In genomic region chr2:170058774-170059173, GRCm38 (mm10) we compare ENCODE assay signal across 15 mouse cellular contexts.
DNase-seq lines count a peak whose midpoint lies in the region; ATAC-seq lines count a peak whose summit lies in the region.
"Had no signal": no experiment of that assay in that cellular context is flagged by ENCODE, and none has a peak within 500 bp of the region (broad histone marks: within the 10 kb centered on the region; RNA-seq: fewer than 3 reads in every experiment).

No protein-coding gene starts in this region.

- H3K4me3 ChIP-seq in forebrain, embryonic 16.5 days (replicated peaks; ENCODE audit: low read length): no peak overlapping the region
- no peak overlapping the region for H3K4me3 ChIP-seq in forebrain, embryonic 12.5 days (replicated peaks)
- no peak overlapping the region for H3K4me3 ChIP-seq in kidney, embryonic 15.5 days (replicated peaks)
- no peak overlapping the region for H3K4me3 ChIP-seq in neural tube, embryonic 14.5 days (ENCODE audit: low read depth, low read length)
- H3K4me3 ChIP-seq: erythroblast, embryonic 14.5 days; heart, embryonic 13.5 days; limb, embryonic 13.5 days had no signal

- intact Hi-C loops in heart, postnatal 25 days (cut with DNase I): no loop called here

- no peaks in the 10 kb centered on the region for H3K36me3 ChIP-seq in forebrain, embryonic 16.5 days (ENCODE audit: control insufficient read depth, insufficient read depth)
- no peaks in the 10 kb centered on the region for H3K36me3 ChIP-seq in forebrain, embryonic 12.5 days (replicated peaks)
- H3K36me3 ChIP-seq in kidney, embryonic 15.5 days: no peaks in the 10 kb centered on the region
- H3K36me3 ChIP-seq in neural tube, embryonic 14.5 days (ENCODE audit: control insufficient read depth, insufficient read depth, low read length): no peaks in the 10 kb centered on the region
- H3K36me3 ChIP-seq: G1E; heart, embryonic 13.5 days; limb, embryonic 13.5 days had no signal

- DNase-seq in kidney, adult 9 months: no peak
- no peak for DNase-seq in neural tube, embryonic 10.5 days (ENCODE audit: extremely low spot score, low spot score)
- DNase-seq in lung, postnatal 4 days: peak; percentile 52 to 65
- DNase-seq in heart, postnatal 25 days (ENCODE audit: low spot score): no peak
- DNase-seq: adrenal gland, postnatal 36 days; cerebellum, adult 18-20 months; thymus, postnatal 25 days had no signal

- H3K9ac ChIP-seq in forebrain, embryonic 16.5 days (replicated peaks; ENCODE audit: low read depth, low read length): no peak overlapping the region
- H3K9ac ChIP-seq in forebrain, embryonic 12.5 days: no peak overlapping the region
- H3K9ac ChIP-seq in kidney, embryonic 15.5 days: no peak overlapping the region
- H3K9ac ChIP-seq in neural tube, embryonic 14.5 days (replicated peaks; ENCODE audit: low read depth, low read length): no peak overlapping the region
- H3K9ac ChIP-seq: heart, embryonic 13.5 days; limb, embryonic 13.5 days had no signal

- peak; percentile 75 for ATAC-seq in forebrain, embryonic 16.5 days
- no peak for ATAC-seq in forebrain, embryonic 12.5 days (ENCODE audit: low FRiP score)
- no peak for ATAC-seq in kidney, embryonic 15.5 days (replicated peaks; ENCODE audit: low FRiP score)
- ATAC-seq in neural tube, embryonic 14.5 days (ENCODE audit: low read depth): peak; percentile 38; the same call in 1 of the 2 replicates

- H3K4me1 ChIP-seq in forebrain, embryonic 16.5 days (replicated peaks; ENCODE audit: control insufficient read depth, insufficient read depth, low read length): no peaks in the 10 kb centered on the region
- H3K4me1 ChIP-seq in forebrain, embryonic 12.5 days: no peaks in the 10 kb centered on the region
- H3K4me1 ChIP-seq in kidney, embryonic 15.5 days: no peaks in the 10 kb centered on the region
- H3K4me1 ChIP-seq in neural tube, embryonic 14.5 days (ENCODE audit: control insufficient read depth, insufficient read depth, low read length): no peaks in the 10 kb centered on the region
- H3K4me1 ChIP-seq: heart, embryonic 13.5 days; limb, embryonic 13.5 days had no signal

- WGBS in forebrain, embryonic 16.5 days: 61% methylated on average over 14 of the region's 14 CpGs
- 90% methylated on average over 14 of the region's 14 CpGs for WGBS in forebrain, embryonic 12.5 days
- WGBS in kidney, embryonic 15.5 days: 55% methylated on average over 14 of the region's 14 CpGs
- WGBS in neural tube, embryonic 14.5 days: 46% methylated on average over 14 of the region's 14 CpGs

- H3K27ac ChIP-seq in forebrain, embryonic 16.5 days (ENCODE audit: low read length): no peak overlapping the region
- no peak overlapping the region for H3K27ac ChIP-seq in forebrain, embryonic 12.5 days
- peak overlapping the region; percentile 23; the same call in 1 of the 2 replicates for H3K27ac ChIP-seq in kidney, embryonic 15.5 days
- no peak overlapping the region for H3K27ac ChIP-seq in neural tube, embryonic 14.5 days (ENCODE audit: low read depth, low read length)
- H3K27ac ChIP-seq: heart, embryonic 13.5 days; limb, embryonic 13.5 days had no signal

- peaks cover 5% of the 10 kb centered on the region for H3K27me3 ChIP-seq in forebrain, embryonic 16.5 days (replicated peaks; ENCODE audit: control insufficient read depth, insufficient read depth, low read length)
- no peaks in the 10 kb centered on the region for H3K27me3 ChIP-seq in forebrain, embryonic 12.5 days
- H3K27me3 ChIP-seq in kidney, embryonic 15.5 days: no peaks in the 10 kb centered on the region
- no peaks in the 10 kb centered on the region for H3K27me3 ChIP-seq in neural tube, embryonic 14.5 days (ENCODE audit: control insufficient read depth, insufficient read depth, low read length)
- H3K27me3 ChIP-seq: heart, embryonic 13.5 days; limb, embryonic 13.5 days had no signal

- H3K9me3 ChIP-seq in forebrain, embryonic 16.5 days (ENCODE audit: control insufficient read depth, low read length): no peaks in the 10 kb centered on the region
- H3K9me3 ChIP-seq in forebrain, embryonic 12.5 days: 0 out of 2 replicates have a peak, but pooled peaks cover 5% of the 10 kb centered on the region
- H3K9me3 ChIP-seq in kidney, embryonic 15.5 days (replicated peaks): no peaks in the 10 kb centered on the region; the same call in 1 of the 2 replicates
- H3K9me3 ChIP-seq in neural tube, embryonic 14.5 days (ENCODE audit: control insufficient read depth, low read length): no peaks in the 10 kb centered on the region

- no peak overlapping the region for H3K4me2 ChIP-seq in forebrain, embryonic 16.5 days (ENCODE audit: low read length)
- H3K4me2 ChIP-seq in forebrain, embryonic 12.5 days: no peak overlapping the region
- no peak overlapping the region for H3K4me2 ChIP-seq in kidney, embryonic 15.5 days
- H3K4me2 ChIP-seq in neural tube, embryonic 14.5 days (ENCODE audit: low read depth, low read length): no peak overlapping the region
- H3K4me2 ChIP-seq: heart, embryonic 13.5 days; limb, embryonic 13.5 days had no signal

Comparison
In these comparisons a context has a peak if more than half of its experiments do, and no peak if none do; other contexts are left out.
1. ATAC-seq: peak in forebrain, embryonic 16.5 days (single experiment) and neural tube, embryonic 14.5 days (single experiment); none in forebrain, embryonic 12.5 days (single experiment) and kidney, embryonic 15.5 days (single experiment).
2. DNase-seq: peak in lung, postnatal 4 days (2 of 2); none in kidney, adult 9 months (single experiment), neural tube, embryonic 10.5 days (single experiment) and heart, postnatal 25 days (single experiment).